Mouse (Mus musculus) liver, postnatal 0 days (tissue): Measurements from ENCODE around the gene Ift27.

ENCODE experiments used
- CTCF ChIP-seq: sonication (generic); IDR thresholded peaks from 2 replicates; pipeline ENCODE4 v1.5.1; 2016; ENCODE audit warnings: antibody characterized with exemption, low read depth
- EP300 ChIP-seq: IDR thresholded peaks from 2 replicates; pipeline ENCODE4 v1.6.1; 2016; ENCODE audit warnings: antibody characterized with exemption, low read depth, mild to moderate bottlenecking

GRCm38 (mm10) chr15:78177257-78177656 is 3.4 kb upstream of the Ift27 start:
- TF ChIP-seq CTCF (no peak), EP300 (no peak)
